In the genomic region with DNA sequence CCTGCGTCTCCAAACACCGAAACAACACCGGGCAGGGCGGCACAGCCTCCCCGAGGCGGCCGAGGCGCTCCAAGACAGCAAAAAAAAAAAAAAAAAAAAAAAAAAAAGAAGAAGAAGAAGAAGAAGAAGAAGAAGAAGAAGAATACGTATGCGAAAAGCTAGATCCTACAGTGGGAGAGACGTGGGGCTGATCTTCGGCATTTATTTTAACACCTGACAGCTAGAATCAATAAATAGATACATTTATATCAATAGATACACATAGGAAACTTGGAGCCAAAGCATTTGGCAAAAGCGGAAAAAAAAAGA, we compare ENCODE assay signal across 9 mouse cellular contexts. TPM values are rescaled to one million over a fixed set of nuclear protein-coding genes. Genes with fewer than 3 reads are reported as not detected.
DNase-seq lines count a peak whose midpoint lies in the region; ATAC-seq and TF ChIP-seq lines count a peak whose summit lies in the region.
"Had no signal": no experiment of that assay in that cellular context is flagged by ENCODE, and none has a peak within 500 bp of the region (broad histone marks: within the 10 kb centered on the region; RNA-seq: fewer than 3 reads in every experiment).

No protein-coding gene starts in this region.

- H3K4me2 ChIP-seq in limb, embryonic 13.5 days (replicated peaks), result peak overlapping the region; percentile 95

- TF ChIP-seq CTCF in small intestine, adult 2 months (IDR thresholded peaks at IDR 0.05; ENCODE audit: extremely low read depth, insufficient read length, insufficient replicate concordance, low read depth, low read length), result no peak

- peaks cover 4% of the 10 kb centered on the region for H3K27me3 ChIP-seq in megakaryocyte, embryonic 14.5 days (replicated peaks)
- peaks cover 5% of the 10 kb centered on the region; the same call in 1 of the 2 replicates for H3K27me3 ChIP-seq in limb, embryonic 13.5 days
- no peaks in the 10 kb centered on the region for H3K27me3 ChIP-seq in small intestine, adult 2 months (ENCODE audit: control insufficient read depth, insufficient read depth, low read length)

- no peak for TF ChIP-seq POLR2A in small intestine, adult 2 months (IDR thresholded peaks at IDR 0.05; ENCODE audit: low read depth, low read length)

- no peak for ATAC-seq in megakaryocyte, adult 5-6 weeks (ENCODE audit: poor library complexity, severe bottlenecking)
- no peak for ATAC-seq in limb, embryonic 13.5 days (ENCODE audit: low FRiP score, low read depth)

- WGBS in limb, embryonic 13.5 days, result under 1% methylated on average over 13 of the region's 13 CpGs
- under 1% methylated on average over 13 of the region's 13 CpGs for WGBS in small intestine, adult 2 months

- peaks cover 47% of the 10 kb centered on the region for H3K4me1 ChIP-seq in megakaryocyte, embryonic 14.5 days
- H3K4me1 ChIP-seq in limb, embryonic 13.5 days, result peaks cover 56% of the 10 kb centered on the region
- H3K4me1 ChIP-seq in small intestine, adult 2 months (ENCODE audit: control insufficient read depth, insufficient read depth, insufficient read length, low read length), result peaks cover 8% of the 10 kb centered on the region

- no peaks in the 10 kb centered on the region for H3K9me3 ChIP-seq in megakaryocyte, embryonic 14.5 days
- H3K9me3 ChIP-seq in limb, embryonic 13.5 days, result no peaks in the 10 kb centered on the region

- H3K4me3 ChIP-seq in megakaryocyte, embryonic 14.5 days (replicated peaks), result peak overlapping the region; percentile 92
- peak overlapping the region; percentile 75 for H3K4me3 ChIP-seq in limb, embryonic 13.5 days
- peak overlapping the region; percentile 70 for H3K4me3 ChIP-seq in small intestine, adult 2 months (ENCODE audit: low read depth, low read length)

- DNase-seq in embryo, embryonic 10 days (ENCODE audit: low spot score), result peak; percentile 43
- DNase-seq in embryo, embryonic 9.5 days (ENCODE audit: extremely low spot score), result no peak
- no peak for DNase-seq in adrenal gland, adult (ENCODE audit: inconsistent age in 2 of 2, low spot score in 1 of 2)
- DNase-seq in urinary bladder, postnatal 14 days (ENCODE audit: low spot score), result no peak

- H3K36me3 ChIP-seq in megakaryocyte, embryonic 14.5 days (replicated peaks; ENCODE audit: low read length), result no peaks in the 10 kb centered on the region
- no peaks in the 10 kb centered on the region for H3K36me3 ChIP-seq in limb, embryonic 13.5 days
- no peaks in the 10 kb centered on the region for H3K36me3 ChIP-seq in small intestine, adult 2 months (ENCODE audit: control insufficient read depth, insufficient read depth, low read length)

- peak overlapping the region; percentile 96 for H3K27ac ChIP-seq in limb, embryonic 13.5 days
- peak overlapping the region; percentile 79 for H3K27ac ChIP-seq in small intestine, adult 2 months (ENCODE audit: insufficient read depth, low read depth, low read length)

- H3K9ac ChIP-seq in limb, embryonic 13.5 days, result peak overlapping the region; percentile 89

RNA-seq across cellular contexts. Expression of a gene that starts 0.2 kb away (rescaled TPM):
- not detected in 2 replicates for polyA plus RNA-seq in megakaryocyte, embryonic 14.5 days (2012; ENCODE audit: insufficient read depth, low replicate concordance)
- total RNA-seq in megakaryocyte, adult 5-6 weeks (2015), result not detected in 2 replicates
- not detected in 2 replicates for total RNA-seq in megakaryocyte, adult 5-6 weeks (2017)
- not detected in 2 replicates for polyA plus RNA-seq in limb, embryonic 13.5 days (2015; fragmentation: Nextera tagmentation; extraction: Ambion mirVana)
- not detected in 2 replicates for polyA plus RNA-seq in small intestine, adult 2 months (2012; rRNA removed)
- polyA plus RNA-seq: brain, embryonic 14.5 days had no signal

RNA-seq across cellular contexts. Expression of a gene that starts 0.5 kb away (rescaled TPM):
- 1.2 and 3.5 TPM in 2 replicates for polyA plus RNA-seq in megakaryocyte, embryonic 14.5 days (2012; ENCODE audit: insufficient read depth, low replicate concordance)
- 31.7 and 35.0 TPM in 2 replicates for total RNA-seq in megakaryocyte, adult 5-6 weeks (2015)
- 22.1 and 23.4 TPM in 2 replicates for total RNA-seq in megakaryocyte, adult 5-6 weeks (2017)
- polyA plus RNA-seq in limb, embryonic 13.5 days (2015; fragmentation: Nextera tagmentation; extraction: Ambion mirVana), result 1.2 and 1.5 TPM in 2 replicates
- polyA plus RNA-seq in small intestine, adult 2 months (2012; rRNA removed), result 4.1 and 12.2 TPM in 2 replicates

RNA-seq across cellular contexts. Expression of a gene that starts 55.9 kb away (rescaled TPM):
- polyA plus RNA-seq in megakaryocyte, embryonic 14.5 days (2012; ENCODE audit: insufficient read depth, low replicate concordance), result not detected in 2 replicates
- not detected in 2 replicates for total RNA-seq in megakaryocyte, adult 5-6 weeks (2015)
- not detected in 2 replicates for total RNA-seq in megakaryocyte, adult 5-6 weeks (2017)
- not detected in 2 replicates for polyA plus RNA-seq in limb, embryonic 13.5 days (2015; fragmentation: Nextera tagmentation; extraction: Ambion mirVana)
- polyA plus RNA-seq in small intestine, adult 2 months (2012; rRNA removed), result not detected in 2 replicates
